Mouse (Mus musculus) c-Kit-positive CD71-positive TER-119-negative erythroid progenitor cells, embryonic 14.5 days (primary cell): Measurements from ENCODE around the gene Map3k4.

ENCODE experiments used
- DNase-seq: peaks from one replicate; pipeline ENCODE4 v3.0.0-alpha.2; 2013; ENCODE audit warnings: low read depth

Gene Map3k4

GRCm38 (mm10) chr17:12224145-12224544 is 94.5 kb downstream of the Map3k4 start:
- DNase-seq = no peak

DNA sequence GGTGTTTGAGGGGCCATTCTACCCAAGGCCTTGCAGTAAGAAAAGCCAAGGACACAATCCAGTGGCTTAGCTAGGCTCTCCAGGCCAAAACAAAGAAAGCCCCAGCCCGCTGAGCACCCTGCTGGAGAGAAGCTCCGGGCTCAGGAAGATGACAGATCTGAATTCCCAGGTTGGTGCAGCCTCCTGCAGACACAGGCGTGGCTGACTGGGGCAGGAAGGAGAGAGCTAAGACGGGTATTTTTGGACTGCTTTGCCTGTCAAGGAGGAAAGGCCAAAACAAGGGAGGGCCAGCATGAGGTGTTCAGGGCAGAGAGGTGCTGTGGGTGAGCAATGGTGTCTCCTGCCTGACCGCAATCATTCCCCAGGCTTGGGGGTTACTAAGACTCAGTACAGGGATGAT is 94.9 kb downstream of the Map3k4 start:
- DNase-seq = no peak

DNA sequence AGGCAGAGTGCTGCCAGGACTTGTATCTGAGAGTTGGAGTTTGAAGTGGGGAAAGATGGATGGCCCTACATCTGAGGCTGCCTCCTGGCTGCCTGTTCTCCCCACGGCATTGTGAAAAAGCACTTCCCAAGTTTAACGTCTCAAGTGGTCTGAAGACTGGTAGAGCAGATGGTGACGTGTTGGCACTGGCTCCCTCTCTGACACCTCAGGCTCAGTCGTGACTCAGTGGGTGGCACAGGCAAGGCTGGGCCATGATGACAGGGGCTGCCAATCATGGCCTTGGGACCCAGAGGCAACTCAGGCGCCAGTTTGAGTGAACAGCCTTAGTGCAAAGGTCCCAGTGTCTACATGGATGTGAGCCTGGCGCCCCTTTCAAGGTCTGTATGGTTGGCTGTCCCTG is 96.7 kb downstream of the Map3k4 start:
- no peak for DNase-seq

GRCm38 (mm10) chr17:12216224-12216623 is 102.4 kb downstream of the Map3k4 start:
- DNase-seq = peak; percentile 39

DNA sequence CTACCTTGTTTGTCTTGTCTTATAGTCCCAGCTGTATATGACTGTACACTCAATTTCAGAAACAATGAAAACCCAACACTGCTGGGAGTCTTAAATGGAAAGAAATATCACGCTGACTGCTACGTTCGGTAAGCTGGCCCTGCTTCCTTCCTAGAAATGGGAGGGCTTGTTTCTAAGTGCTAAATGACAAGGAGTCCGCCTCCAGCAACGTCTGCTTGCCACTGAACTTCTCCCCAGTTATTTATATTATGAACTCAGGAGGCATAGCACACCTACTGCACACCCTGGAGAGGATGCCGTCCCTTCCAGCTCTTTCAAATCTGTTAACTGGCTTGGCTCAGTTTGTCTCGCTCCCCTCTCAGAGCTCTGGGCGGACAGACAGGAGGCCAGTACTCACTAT is 105.2 kb downstream of the Map3k4 start:
- no peak for DNase-seq

GRCm38 (mm10) chr17:12212341-12212740 is 106.3 kb downstream of the Map3k4 start:
- DNase-seq = no peak

DNA sequence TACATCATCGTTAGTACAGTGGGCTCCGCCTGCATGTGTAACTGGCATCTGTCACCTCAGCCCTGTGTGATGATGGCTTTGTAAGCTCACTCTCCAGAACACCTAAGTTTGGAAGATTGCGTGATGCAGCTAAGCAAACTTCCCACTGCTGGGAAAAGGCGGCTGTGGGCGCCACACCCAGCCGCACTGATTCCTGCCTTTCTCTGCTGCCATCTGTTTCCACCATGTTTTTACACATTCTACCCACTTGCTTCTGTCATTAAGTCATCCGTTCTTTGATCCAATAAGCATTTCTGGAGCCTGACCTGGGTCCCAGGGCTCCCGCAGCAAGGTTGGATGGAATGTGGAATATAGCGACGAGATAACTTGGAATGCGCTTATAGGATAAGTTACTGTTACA is 106.7 kb downstream of the Map3k4 start:
- DNase-seq = no peak

GRCm38 (mm10) chr17:12210544-12211132 is 108.0 kb downstream of the Map3k4 start:
- peak; percentile 80 for DNase-seq

- DNase-seq = no peak
Observed at GRCm38 (mm10) chr17:12209481-12209880, 109.1 kb downstream of the Map3k4 start.

- DNase-seq = no peak
Observed at GRCm38 (mm10) chr17:12207022-12207548, 111.5 kb downstream of the Map3k4 start.

DNA sequence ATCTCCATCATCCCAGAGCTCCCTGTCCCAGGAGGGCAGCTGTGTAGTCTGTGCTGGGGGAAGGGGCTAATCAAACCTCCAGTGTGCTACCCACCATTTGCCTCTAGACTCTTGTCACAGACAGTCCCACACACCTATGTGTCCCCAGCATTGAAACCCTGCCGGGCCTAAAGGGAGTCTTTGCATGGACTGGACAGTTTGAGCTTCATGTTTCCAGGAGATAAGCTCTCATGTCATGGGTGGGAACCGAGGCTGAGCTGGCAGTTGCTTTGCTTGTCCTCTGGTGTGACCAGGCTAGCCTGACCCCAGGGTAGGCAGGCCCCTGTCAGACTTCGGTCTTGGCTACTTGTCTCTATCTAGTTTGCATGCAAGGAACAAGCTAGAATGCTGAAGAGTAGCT is 112.3 kb downstream of the Map3k4 start:
- DNase-seq = no peak

DNA sequence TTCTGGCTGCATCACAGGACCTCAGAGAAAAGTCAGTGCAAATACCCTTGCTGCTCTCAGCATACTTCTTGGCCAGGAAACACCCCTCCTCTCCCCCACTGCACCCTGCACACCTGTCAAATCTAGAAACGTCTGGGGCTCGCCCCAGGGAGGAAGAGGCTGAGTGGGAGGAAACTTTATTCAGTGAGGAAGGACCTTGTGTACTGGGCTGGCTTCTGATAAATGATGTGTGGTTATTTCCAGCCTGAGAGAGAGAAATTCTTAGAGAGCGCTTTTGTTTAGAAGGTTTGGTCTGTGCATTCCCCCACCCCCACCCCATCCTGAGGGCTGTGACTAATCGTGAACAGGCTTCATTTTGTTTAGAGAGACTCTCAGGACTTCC is 112.9 kb downstream of the Map3k4 start:
- peak; percentile 84 for DNase-seq

DNA sequence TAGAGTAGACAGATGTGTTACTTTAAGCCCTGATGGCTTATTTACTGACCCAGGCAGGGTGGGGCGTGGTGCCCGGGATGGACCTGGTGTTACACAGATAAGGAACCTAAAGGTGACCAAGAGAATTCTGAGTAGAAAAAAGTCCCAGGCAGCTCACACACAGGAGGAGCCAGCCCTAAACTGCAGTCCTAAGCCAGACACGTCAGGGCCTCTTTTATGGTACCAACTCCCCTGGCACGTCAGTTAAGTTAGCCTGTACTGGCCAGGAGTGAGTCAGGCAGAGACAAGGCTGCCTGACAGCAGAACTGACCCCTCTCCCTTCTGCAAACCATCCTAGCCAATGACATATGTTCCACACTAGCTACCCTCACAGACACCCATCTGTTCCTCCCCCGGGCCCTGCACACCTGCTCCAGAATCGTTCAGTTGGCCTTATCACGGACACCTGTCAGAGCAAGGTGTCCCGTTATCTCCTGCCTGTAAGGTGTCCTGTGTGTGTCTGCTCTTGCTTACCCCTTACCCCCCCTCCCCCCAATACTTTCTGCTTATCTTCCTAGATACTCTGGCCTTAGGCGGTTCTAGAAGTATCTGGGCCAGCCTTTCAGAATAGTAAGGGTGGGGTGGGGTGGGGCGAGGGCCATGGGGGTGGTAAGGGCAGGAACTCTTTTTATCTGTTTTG is 113.4 kb downstream of the Map3k4 start:
- DNase-seq = peak; percentile 86

GRCm38 (mm10) chr17:12204689-12205014 is 113.9 kb downstream of the Map3k4 start:
- no peak for DNase-seq

DNA sequence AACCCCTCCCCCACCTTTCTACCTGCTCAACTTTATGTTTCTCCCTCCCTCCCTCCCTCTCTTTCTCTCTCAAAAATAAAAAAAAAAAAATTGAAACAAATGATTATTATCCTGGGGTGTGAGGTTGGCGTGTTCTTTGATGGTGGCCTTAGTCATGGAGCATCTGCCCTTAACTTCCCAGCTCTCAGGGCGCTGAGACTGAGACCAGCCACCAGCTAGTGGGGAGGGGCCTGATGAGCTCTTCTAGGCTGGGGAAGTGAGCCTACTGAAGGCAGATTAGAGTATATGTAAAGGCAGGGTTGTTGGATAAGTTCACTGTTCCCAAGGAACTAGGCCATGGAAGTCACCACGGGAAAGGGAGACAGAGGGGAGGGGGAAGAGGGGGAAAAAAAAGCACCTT is 114.3 kb downstream of the Map3k4 start:
- DNase-seq = no peak

GRCm38 (mm10) chr17:12203414-12203897 is 115.1 kb downstream of the Map3k4 start:
- no peak for DNase-seq

GRCm38 (mm10) chr17:12201086-12201485 is 117.5 kb downstream of the Map3k4 start:
- no peak for DNase-seq

- DNase-seq = no peak
Observed at GRCm38 (mm10) chr17:12199933-12200332, 118.7 kb downstream of the Map3k4 start.

- no peak for DNase-seq
Observed at GRCm38 (mm10) chr17:12195604-12196003, 123.0 kb downstream of the Map3k4 start.

DNA sequence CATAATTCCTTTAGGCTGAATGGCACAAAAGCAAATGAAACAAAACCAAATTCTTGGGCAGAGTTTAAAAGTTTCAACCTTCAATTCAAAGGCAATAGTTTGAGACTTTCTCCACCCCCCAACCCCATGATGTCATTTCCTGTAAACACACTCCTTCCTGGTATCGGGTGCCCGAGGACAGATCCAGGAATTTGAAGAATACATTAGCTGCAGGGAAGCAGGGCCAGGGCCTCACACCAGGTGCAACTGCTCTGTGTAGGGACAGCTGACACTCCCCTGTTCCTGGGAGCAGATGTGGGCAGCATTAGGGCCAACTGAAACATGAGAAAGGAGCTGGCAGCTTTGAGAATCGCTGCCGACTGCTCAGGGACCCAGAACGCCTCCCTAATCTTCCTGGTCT is 123.5 kb downstream of the Map3k4 start:
- DNase-seq = peak; percentile 61

- DNase-seq = no peak
Observed at GRCm38 (mm10) chr17:12187782-12188181, 130.8 kb downstream of the Map3k4 start.

DNA sequence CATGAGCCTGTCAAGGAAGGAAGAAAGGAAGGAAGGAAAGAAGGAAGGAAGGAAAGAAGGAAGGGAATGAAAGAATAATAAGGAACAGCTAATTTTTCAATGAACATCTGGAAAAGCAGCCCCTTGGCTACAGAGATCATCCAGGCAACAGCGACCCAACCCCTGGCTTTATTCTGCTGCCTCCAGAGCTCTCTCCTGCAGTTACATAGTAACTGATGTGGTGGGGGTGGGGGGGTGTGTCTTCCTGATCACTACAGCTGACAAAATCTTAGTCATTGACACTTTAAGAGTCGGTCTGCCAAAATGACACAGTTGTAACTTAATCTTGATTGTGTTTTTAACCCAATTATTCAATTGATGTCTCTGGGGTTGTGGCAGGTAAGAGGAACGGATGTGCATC is 132.3 kb downstream of the Map3k4 start:
- no peak for DNase-seq

DNA sequence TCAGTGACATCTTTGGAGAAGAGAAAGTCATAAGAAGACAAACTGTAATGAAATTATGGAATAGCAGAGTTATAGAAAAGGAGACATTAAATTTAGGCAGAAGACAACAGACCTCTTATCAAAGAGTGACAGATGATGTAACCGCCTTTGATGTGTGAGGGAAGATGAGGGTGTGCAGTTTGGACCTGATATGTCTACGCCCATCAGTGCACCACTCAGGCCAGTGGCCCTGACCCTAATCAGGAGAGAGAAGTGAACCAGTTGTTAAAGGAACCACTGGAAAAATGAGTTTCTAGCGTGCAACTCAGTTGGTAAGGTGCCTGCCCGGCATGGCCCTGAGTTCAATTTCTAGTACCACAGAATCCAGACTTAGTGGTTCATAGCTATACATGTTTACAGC is 132.7 kb downstream of the Map3k4 start:
- DNase-seq = peak; percentile 71

DNA sequence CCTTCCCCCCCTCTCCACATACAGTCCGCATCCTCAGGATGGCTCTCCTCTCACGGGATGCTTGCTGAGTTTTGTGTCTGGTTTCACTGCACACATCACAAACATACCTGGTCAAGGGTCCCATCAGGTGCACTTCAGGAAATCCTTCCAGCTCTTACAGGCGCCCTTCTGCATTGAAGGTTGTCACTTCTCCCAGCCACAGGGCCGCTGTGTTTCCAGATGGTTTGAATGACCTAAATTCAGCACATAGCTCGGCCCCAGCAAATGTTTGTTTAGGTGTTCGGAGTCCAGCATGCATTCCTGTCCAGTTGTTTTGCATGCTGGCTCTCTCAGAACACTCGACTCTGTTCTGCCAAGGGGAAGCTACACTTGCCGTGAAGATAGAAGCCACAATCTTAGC is 134.3 kb downstream of the Map3k4 start:
- DNase-seq = no peak
